Mouse (Mus musculus): Measurements from ENCODE around the gene Pappa2.

DNA sequence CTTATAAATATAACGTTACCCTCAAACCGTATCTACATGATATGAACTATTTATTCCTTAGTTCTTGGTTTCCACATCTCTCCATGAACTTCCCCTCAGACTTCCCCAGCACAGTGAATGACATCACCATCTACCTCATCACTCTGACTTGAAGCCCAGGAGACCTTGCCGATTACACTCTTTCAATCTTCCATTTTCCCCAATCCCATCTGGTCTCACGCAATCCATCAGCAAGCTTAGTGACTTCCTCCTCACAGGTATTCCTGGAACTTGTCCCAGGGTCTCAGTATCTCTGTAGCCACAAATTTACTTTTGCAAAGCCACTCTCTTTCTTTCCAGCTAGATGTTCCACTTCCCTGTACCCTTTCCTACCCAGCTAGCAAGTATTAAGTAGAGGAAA is 209.5 kb downstream of the Pappa2 start:
- TF ChIP-seq CTCF (IDR thresholded peaks at IDR 0.05; ENCODE audit: low read depth, low read length) = no peak
- no peak for TF ChIP-seq POLR2A (IDR thresholded peaks at IDR 0.05; ENCODE audit: borderline replicate concordance, low read depth, low read length)
